Mouse (Mus musculus): ENCODE results near the gene 1700020L24Rik. TPM values are rescaled to one million over a fixed set of nuclear protein-coding genes. Genes with fewer than 3 reads are reported as not detected.

The 1700020L24Rik gene
- total RNA-seq, 2 experiments from 2014 or later = 0.54 TPM; not detected in 1

DNA sequence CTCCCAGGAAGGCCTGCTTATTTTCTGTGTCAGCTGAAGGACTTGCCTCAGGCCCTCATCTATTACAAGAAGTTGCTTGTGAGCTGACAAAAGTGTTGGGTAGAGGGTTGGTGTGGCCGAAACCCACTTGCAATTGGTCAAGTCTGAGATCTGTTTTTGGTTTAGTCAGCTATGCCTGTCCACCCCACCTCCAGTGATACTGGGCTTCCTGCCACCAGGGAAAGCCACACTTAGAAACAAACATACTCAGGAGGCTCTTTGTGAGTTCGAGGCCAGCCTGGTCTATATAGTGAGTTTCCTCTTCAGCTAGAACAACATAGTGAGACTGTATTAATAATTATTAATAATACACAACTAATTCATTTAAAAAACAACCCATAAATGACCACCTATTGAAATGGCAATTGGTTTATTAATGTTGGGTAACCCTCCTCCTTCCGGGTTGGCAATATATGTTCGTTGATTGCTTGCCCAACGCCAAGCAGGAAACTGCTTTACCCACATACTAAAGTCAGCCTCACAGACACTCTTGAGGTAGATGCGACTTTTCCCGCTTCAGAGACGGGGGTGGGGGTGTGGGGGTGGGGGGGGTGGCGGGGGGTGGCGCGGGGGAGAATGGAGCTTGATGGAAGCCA, 2.1 kb downstream of the 1700020L24Rik start:
- intact Hi-C loops (cut with DNase I) = loop anchor here (1.0 to 5.0 kb wide), 2 partner anchors 34 to 298 kb away; partner anchors contain the start of gene Taf15
- no peak for DNase-seq (ENCODE audit: low spot score in 2 of 2)

GRCm38 (mm10) chr11:83440081-83441064, 2.9 kb downstream of the 1700020L24Rik start:
- peak; percentile 83 to 84 for DNase-seq (ENCODE audit: low spot score in 2 of 2)
- intact Hi-C loops (cut with DNase I) = loop anchor here (1.0 to 5.0 kb wide), 2 partner anchors 33 to 297 kb away; partner anchors contain the start of gene Taf15

DNA sequence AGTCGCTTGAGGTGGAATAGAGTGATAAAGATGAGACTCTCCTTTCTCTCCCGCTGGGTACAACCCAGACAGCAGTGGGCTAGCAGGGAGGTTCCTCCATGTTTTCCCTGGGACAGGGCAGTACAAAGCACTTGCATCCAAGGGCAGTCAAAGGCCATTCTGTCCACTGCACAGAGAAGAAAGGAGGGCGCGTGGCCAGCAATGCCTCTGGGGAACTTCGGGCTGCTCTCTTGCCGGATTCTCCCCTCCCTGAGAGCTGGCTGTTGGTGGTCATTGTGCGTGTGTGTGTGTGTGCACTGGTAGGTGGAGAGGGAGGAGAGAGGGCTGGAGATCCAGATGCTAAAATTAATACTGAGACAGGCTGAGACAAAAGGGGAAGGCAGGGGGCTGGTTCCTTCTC, 3.8 kb downstream of the 1700020L24Rik start:
- intact Hi-C loops (cut with DNase I) = loop anchor here (5.0 kb wide), 1 partner anchor 296 kb away; no protein-coding TSS in a partner anchor
- no peak for DNase-seq (ENCODE audit: low spot score in 2 of 2)

DNA sequence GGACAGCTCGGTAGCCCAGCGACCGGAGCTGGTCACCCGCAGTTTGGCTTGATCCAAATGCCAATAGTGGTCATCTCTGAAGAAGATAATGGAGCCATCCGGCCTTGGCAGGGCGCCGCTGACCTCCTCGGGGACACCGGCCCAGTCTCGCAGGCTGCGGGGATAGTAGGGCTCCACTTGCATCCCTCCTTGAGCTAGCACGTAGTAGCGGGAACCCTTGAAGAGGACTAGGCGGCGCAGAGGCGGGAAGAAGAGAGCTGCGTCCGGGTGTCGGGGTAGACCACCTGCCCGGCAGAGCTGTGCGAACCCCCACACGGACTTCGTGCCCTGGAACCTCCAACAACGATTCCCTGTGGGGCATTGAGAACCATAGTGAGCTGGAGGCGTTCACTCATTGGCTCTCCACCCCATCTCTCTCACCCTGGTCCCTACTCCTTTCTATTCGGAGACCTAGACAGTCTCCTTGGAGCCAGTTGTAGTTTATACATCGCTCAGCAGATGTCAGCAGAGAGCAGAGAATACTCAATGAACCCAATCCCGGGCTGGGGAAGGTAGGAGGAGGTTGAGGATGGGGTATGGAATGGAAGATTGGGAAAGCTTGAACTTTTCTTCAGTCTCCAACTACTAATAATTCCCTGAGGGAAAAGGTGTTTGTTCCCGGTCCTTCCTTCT, 5.3 kb downstream of the 1700020L24Rik start:
- DNase-seq (ENCODE audit: low spot score in 2 of 2) = peak; percentile 54 to 70
- intact Hi-C loops (cut with DNase I) = loop anchor here (5.0 kb wide), 1 partner anchor 295 kb away; no protein-coding TSS in a partner anchor

DNA sequence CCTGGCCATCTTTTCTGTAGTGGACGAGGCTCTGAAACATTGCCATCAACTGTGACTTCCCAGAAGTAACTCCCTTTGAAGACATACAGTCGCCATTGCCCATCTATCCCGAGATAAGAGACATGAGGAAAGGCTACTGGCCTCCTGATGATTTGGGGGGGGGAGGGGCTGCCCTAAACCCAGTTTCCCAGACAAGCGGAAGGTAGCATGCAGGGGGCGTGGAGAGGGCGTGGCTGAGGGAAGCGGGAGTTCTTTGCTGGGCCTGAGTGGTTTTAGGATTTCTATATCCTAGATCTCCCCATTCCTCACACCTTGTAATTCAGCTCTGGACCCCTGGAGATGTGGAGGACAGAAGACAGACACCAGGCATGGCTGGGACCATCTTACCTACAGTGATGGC, 6.3 kb downstream of the 1700020L24Rik start:
- no peak for DNase-seq (ENCODE audit: low spot score in 2 of 2)
- intact Hi-C loops (cut with DNase I) = loop anchor here (5.0 kb wide), 1 partner anchor 293 kb away; no protein-coding TSS in a partner anchor

- DNase-seq (ENCODE audit: low spot score in 2 of 2) = no peak
- intact Hi-C loops (cut with DNase I) = no loop called here
Observed at GRCm38 (mm10) chr11:83445001-83445400, 7.5 kb downstream of the 1700020L24Rik start.

- DNase-seq (ENCODE audit: low spot score in 2 of 2) = no peak
- intact Hi-C loops (cut with DNase I) = no loop called here
Observed at GRCm38 (mm10) chr11:83447612-83448011, 10.1 kb downstream of the 1700020L24Rik start.

DNA sequence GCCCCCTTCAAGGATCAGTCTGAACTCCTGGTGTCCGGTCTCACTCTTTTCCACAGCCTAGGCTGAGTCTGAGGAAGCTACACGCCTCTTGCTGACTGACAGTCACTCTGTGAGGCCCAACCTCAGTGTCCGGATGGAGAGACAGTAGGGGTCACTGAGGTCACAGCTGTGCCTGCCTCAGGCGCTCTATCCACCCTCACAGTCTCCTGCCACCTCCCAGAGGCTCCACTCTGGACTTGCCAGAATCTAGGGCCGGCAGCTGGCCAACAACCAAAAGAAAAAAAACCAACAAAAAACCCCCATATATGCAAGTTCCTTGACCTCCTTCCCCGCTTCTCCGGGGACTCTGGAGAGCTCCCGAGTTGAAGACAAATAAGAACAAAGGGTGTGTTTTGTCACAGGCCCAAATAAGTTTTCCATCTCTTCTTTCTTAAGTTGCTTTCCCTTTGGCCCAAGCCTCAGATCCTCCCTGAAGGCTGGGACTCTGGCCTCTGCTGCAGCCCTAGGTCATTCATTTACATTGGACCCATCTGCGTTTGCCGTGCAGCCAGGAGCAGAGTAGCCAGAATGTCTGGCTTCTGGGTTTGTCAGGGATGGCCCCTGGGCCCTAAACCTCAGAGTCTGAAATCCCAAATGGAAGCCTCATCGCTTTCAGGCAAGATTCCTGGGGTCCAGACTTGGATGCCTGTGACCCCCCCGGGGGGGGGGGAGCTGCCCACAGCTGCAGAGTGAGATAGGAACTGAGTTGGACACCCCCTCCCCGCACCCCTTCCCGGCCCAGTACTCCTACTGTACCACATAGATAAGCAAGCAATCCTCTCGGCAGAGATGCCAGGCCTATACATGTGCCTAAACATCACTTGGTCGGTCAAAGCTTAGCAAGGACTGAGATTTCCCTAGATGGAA, 10.8 kb downstream of the 1700020L24Rik start:
- DNase-seq (ENCODE audit: low spot score in 2 of 2) = no peak
- intact Hi-C loops (cut with DNase I) = no loop called here

DNA sequence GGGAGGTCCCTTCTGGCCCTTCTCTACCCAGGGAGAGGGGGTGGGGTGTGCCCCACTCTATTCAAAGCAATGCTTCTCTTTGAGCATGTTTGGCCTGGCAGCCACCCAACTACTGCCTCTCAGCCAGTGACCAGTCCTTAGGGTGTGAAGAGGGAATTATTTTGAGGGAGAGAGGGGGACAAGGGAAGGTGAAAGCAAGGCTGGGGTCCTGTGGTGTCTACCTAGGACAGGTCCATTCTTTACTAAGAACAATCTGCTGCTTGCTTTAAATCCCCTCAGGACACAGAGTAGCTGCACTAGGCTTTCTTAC, 11.4 kb downstream of the 1700020L24Rik start:
- no peak for DNase-seq (ENCODE audit: low spot score in 2 of 2)
- intact Hi-C loops (cut with DNase I) = no loop called here

DNA sequence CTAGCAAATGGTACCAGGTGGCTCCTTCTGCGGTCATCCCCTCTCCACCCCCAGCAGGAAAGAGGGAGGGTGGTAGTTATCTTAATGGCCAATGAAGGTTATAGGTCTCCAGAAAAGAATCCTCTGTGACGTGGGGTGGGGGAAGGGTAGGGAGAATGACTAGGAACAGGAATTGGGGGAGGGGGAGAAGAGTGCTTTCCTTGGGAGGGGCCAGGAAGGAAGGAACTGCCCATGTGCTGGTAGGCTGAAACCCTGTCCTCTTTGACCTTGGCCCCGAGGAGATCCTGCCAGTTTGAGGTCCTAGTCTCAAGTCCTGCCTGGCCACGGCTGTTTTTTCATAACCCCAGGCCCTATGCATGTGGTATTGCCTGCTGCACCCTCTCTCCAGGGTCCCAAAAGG, 11.8 kb downstream of the 1700020L24Rik start:
- intact Hi-C loops (cut with DNase I) = no loop called here
- no peak for DNase-seq (ENCODE audit: low spot score in 2 of 2)

DNA sequence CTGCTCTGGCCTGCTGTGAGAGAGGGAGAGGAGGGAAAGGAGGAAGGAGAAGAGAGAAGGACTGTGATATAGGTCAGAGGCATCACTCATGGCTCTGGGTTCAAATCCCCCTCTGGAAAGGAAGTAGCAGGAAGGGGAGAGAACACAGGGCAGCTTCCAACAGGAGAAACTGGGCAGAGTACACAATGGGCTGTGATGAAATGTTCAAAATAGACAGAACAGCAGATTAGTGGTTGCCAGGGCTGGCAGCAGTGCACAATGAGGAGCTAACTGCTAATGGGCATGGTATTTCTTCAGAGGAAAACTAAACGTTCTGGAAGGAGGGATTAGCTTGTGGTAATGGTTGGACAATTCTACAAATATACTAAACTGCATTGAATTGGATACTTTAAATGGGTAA, 13.1 kb downstream of the 1700020L24Rik start:
- intact Hi-C loops (cut with DNase I) = no loop called here
- no peak for DNase-seq (ENCODE audit: low spot score in 2 of 2)

GRCm38 (mm10) chr11:83451281-83451680, 13.8 kb downstream of the 1700020L24Rik start:
- no peak for DNase-seq (ENCODE audit: low spot score in 2 of 2)
- intact Hi-C loops (cut with DNase I) = no loop called here

- no peak for DNase-seq (ENCODE audit: low spot score in 2 of 2)
Observed at GRCm38 (mm10) chr11:83454548-83454947, 17.1 kb downstream of the 1700020L24Rik start.

DNA sequence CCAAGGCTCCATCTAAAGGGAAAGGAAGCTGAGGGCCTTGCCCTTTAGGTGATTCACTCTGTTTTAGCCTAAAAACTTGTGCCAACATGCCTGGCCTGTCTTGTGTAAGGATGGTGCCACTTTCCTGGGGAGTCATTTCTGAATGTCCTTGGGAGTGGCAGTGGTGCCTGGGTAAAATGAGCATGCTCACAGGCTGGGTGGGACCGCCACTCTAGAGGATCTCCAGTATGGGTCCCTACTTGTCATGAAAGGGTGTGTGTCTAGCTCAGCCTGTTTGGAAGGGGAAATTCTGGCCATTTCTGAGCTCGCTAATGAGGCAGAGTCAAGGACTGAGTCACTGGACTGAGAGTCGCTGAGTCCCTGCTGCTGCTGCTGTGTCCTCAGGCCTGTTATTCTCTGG, 18.1 kb downstream of the 1700020L24Rik start:
- intact Hi-C loops (cut with DNase I) = no loop called here
- no peak for DNase-seq (ENCODE audit: low spot score in 2 of 2)

More at GRCm38 (mm10) chr11:83454548-83454947, 17.1 kb downstream of the 1700020L24Rik start:
- intact Hi-C loops (cut with DNase I) = no loop called here

- intact Hi-C loops (cut with DNase I) = no loop called here
- no peak for DNase-seq (ENCODE audit: low spot score in 2 of 2)
Observed at GRCm38 (mm10) chr11:83457257-83457656, 19.8 kb downstream of the 1700020L24Rik start.

- no peak for DNase-seq (ENCODE audit: low spot score in 2 of 2)
- intact Hi-C loops (cut with DNase I) = no loop called here
Observed at GRCm38 (mm10) chr11:83457912-83458601, 20.6 kb downstream of the 1700020L24Rik start.

DNA sequence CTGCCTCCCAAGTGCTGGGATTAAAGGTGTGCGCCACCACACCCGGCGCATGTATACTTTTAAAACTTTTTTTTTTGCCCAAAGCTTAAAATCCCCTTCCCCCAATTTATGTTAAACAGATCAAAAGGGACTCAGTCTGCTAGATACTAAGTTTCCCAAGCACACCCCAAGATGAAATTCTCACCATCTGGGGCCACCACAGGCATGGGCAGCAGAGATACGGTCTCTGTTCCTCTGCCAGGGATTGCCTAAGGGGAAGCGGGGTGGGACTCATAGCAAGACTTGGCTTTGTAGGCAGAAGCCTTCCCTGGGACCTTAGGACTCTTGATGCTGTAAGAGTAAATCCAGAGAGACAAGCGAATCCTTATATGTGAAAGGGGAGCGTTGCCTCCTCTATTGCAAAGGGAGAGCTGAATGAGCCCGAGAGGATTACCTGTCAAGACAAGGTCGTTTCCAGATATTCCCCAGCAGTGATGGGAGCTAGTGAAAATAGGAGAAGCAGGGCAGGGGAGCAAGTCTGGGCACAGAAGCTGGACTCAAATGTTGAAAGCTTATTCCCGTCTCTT, 24.1 kb downstream of the 1700020L24Rik start:
- intact Hi-C loops (cut with DNase I) = no loop called here
- DNase-seq (ENCODE audit: low spot score in 2 of 2) = peak in 1 of 2 experiments; percentile 2

- peak in 1 of 2 experiments; percentile 29 for DNase-seq (ENCODE audit: low spot score in 2 of 2)
- intact Hi-C loops (cut with DNase I) = no loop called here
Observed at GRCm38 (mm10) chr11:83462711-83463244, 25.3 kb downstream of the 1700020L24Rik start, which contains the start of gene Mmp28. Gene Mmp28, minus strand, starts transcription at chr11:83463071.

Measured in left cerebral cortex, postnatal 36 days (tissue).